Mouse (Mus musculus) C2C12 (cell line): ENCODE results near the gene Banf2.

Experiments used
- CEBPB ChIP-seq: IDR thresholded peaks from one replicate; pipeline ENCODE4 v1.6.1; 2011; ENCODE audit warnings: low read depth, mild to moderate bottlenecking, control low read depth, moderate library complexity
- CTCF ChIP-seq: IDR thresholded peaks from one replicate; pipeline ENCODE4 v1.5.1; 2011; ENCODE audit not compliant: control insufficient read depth, insufficient read depth, insufficient read length
- FOSL1 ChIP-seq: IDR thresholded peaks from one replicate; pipeline ENCODE4 v1.8.0; 2011; ENCODE audit warnings: mild to moderate bottlenecking, low read length; ENCODE audit not compliant: poor library complexity, insufficient read depth, severe bottlenecking
- MAX ChIP-seq: IDR thresholded peaks from one replicate; pipeline ENCODE4 v1.6.1; 2011; ENCODE audit warnings: mild to moderate bottlenecking, control low read depth
- MYOD1 ChIP-seq: IDR thresholded peaks from one replicate; pipeline ENCODE4 v1.6.1; 2011; ENCODE audit warnings: low read depth; ENCODE audit not compliant: control insufficient read depth, insufficient read length
- MYOG ChIP-seq: IDR thresholded peaks from one replicate; pipeline ENCODE4 v1.6.1; 2011; ENCODE audit not compliant: control insufficient read depth, insufficient read length; ENCODE audit errors: extremely low read depth
- USF1 ChIP-seq: IDR thresholded peaks from one replicate; pipeline ENCODE4 v1.6.1; 2011; ENCODE audit warnings: low read depth, mild to moderate bottlenecking, control low read depth, moderate library complexity

DNA sequence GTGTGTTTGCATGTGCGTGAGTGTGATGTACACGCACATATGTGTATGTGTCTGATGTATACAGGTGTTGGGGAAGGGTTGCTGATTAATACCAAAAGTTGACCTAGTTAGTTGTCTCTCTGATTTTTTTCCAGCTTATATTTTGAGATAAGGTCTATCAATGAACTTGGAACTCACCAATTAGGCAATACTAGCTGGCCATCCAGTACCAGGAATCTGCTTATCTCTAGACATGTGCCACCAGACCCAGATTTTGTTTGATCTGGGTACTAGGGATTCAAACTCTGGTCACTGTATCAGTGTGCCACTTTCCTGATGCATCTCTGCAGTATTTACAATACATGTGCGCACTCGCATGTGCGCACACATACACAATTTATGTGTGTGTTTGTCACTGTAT lies 41.2 kb downstream of the Banf2 start:
- TF ChIP-seq CTCF (no peak), MYOG (no peak), USF1 (no peak), CEBPB (no peak), MAX (no peak), MYOD1 (no peak), FOSL1 (no peak)
